Mouse (Mus musculus): ENCODE measurements around the gene Prkn.

The Prkn gene

GRCm38 (mm10) chr17:11402225-11402875, 562.2 kb downstream of the Prkn start:
- DNase-seq (ENCODE audit: low spot score) = no peak

GRCm38 (mm10) chr17:11411414-11411813, 571.2 kb downstream of the Prkn start:
- DNase-seq (ENCODE audit: low spot score) = no peak

GRCm38 (mm10) chr17:11413688-11414087, 573.5 kb downstream of the Prkn start:
- no peak for DNase-seq (ENCODE audit: low spot score)

DNA sequence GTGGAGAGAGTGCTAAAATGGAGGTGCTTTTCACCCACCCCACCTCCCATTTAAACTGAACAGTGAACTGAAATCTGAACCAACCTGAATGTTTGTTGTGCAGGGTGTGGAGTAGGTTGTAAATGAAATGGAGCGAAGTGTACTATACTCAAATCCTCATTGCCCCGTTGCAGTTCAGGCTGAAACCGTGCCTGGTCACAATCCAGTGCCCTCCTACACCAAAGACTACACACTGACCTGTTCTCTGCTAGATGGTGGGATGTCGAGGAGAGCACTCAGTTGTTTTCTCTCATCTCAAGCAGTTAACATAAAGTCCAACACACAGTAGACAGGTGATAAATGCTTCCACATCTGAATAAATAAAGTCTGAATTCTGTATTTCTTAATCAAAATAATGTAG, 574.1 kb downstream of the Prkn start:
- DNase-seq (ENCODE audit: low spot score) = no peak

DNA sequence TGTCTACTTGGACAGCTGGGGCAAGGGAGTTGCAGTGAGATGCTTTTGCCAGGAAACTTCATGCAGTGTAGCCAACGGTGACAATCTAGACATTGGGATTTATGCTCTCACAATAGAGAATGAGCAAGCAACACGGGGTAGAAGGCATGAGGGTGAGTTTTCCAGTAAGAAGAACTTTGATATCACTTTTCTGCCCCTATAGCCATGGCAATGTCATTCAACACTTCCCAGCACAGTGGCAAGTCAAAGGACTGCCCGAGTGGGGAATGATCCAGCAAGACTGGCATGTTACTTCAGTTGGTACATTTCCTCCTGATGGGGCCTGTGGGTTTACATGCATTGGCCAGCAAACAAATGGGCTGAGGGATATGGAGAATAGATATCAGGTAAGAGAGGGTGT, 577.0 kb downstream of the Prkn start:
- no peak for DNase-seq (ENCODE audit: low spot score)

DNA sequence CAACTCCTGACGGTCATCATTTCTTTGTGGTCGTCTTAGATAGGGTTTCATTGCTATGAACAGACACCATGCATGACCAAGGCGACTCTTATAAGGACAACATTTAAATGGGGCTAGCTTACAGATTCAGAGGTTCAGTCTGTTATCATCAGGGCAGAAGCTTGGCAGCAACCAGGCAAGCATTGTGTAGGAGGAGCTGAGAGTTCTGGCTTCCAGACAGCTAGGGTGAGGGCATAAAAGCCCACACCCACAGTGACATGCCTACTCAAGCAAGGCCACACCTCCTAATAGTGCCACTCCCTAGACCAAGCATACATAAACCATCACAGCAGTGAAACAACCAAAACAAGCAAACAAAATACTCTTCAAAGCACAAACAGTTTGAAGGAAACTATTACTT, 579.3 kb downstream of the Prkn start:
- DNase-seq (ENCODE audit: low spot score) = no peak

- no peak for DNase-seq (ENCODE audit: low spot score)
These were observed 580.7 kb downstream of the Prkn start for GRCm38 (mm10) chr17:11420839-11421238.

DNA sequence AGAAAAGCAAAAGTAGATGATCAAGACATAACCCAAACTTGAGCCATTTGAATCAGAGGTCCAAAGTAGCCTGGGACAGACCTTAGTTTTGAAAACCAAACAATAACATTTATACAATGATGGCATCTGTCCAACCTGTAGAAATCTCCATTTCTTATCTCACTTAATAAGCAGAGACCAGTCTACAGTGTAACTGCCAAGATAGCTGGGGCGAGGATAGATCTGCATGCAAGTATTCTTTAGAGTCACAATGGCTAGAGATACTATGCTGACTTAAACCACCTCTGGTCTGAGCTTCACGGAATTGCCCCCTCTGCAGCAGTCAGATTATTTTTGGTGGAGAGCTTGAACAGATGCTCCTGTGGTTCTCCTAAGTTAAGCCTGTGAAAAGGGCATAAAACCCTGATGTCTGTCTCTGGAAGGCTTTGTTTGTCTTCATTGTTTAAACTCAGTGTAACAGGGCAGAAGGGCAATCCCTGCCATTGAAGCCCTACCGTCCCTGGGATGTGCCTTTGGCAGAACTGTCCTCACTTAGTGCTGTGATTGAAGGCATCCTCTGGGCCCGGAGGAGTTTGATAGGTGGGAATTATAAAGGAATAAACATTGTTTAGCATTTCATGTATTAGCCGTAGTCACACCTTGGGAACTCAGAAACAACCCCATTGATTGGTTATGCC, 581.2 kb downstream of the Prkn start:
- DNase-seq (ENCODE audit: low spot score) = no peak

DNA sequence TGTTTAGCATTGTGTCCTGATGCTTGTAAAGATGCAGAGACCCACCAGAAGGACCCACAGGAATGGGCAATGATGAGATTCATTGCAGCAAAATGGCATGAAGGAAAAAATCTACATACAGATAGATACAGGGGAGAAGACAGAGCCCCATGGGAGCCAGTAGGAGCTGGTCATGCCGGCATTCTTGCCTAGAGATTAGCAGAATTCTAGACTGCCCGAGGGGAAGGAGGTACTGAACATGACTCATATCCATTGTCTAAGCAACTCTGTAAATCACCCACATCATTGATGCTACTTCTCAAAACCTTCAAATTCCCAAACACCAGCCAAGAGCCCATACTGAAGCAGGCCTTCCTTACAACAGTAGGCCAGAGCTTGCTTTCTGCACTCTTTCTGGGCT, 591.1 kb downstream of the Prkn start:
- DNase-seq (ENCODE audit: low spot score) = no peak

DNA sequence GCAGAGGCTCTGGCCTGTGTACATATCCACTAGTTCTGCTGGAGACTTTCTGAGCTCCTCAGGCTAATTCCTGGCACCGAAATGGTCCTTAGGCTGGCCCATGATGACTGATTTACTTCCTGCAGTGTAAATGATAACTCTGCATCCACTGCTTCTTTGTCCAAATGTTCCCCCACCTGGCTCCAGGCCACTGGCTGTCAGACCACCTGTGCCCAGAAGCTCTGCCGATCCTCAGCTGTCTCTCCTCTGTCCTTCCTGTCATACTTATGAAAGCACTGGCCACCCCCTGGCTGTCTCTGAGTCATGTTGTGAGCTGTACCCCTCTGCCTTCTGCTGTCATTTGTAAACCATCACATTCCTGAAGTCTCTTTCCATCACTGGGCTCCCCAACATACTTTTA, 592.4 kb downstream of the Prkn start:
- DNase-seq (ENCODE audit: low spot score) = no peak

- DNase-seq (ENCODE audit: low spot score) = no peak
These were observed 622.5 kb downstream of the Prkn start for GRCm38 (mm10) chr17:11462721-11463120.

DNA sequence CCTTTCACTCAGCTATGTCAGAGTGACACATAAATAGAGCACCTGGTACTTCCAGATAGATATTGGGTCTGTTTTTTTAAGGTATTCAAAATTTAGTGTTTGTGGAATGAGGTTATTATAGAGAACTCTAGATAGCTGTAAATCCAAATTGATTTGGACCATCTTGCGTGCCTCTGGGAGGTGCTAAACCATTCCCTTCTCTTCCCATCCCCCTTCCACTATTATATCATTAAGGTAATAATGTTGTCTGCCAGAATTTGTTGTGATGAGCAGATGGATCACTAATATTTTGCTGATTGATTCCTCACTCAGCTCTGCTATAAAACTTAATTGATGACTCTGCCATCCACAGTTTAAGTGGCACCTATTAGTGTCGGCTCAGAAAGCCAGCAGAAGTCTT, 625.9 kb downstream of the Prkn start:
- DNase-seq (ENCODE audit: low spot score) = no peak

GRCm38 (mm10) chr17:11468624-11469023, 628.4 kb downstream of the Prkn start:
- no peak for DNase-seq (ENCODE audit: low spot score)

GRCm38 (mm10) chr17:11483032-11483431, 642.8 kb downstream of the Prkn start:
- DNase-seq (ENCODE audit: low spot score) = no peak

GRCm38 (mm10) chr17:11490051-11490450, 649.9 kb downstream of the Prkn start:
- DNase-seq (ENCODE audit: low spot score) = no peak

- no peak for DNase-seq (ENCODE audit: low spot score)
These were observed 662.4 kb downstream of the Prkn start for GRCm38 (mm10) chr17:11502556-11502955.

GRCm38 (mm10) chr17:11504496-11504895, 664.3 kb downstream of the Prkn start:
- no peak for DNase-seq (ENCODE audit: low spot score)

DNA sequence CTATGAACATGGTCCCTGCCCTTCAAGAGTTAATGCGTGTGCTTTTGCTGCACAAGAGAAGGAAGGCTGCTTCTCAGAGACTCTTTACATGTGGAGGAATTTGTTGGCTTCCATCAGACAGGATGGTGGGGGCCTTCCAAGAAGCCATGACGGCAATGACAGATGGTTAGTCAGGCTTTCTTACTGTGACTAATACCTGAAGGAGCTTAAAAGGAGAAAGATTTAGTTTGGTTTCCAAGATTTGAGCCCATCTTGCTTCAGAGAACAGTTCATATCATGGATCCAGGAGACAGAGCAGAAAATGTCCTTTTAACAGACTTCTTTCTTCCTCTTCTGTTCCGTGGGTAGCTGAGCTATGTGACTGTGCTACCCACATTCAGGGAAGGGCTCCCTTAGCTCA, 666.9 kb downstream of the Prkn start:
- DNase-seq (ENCODE audit: low spot score) = no peak

DNA sequence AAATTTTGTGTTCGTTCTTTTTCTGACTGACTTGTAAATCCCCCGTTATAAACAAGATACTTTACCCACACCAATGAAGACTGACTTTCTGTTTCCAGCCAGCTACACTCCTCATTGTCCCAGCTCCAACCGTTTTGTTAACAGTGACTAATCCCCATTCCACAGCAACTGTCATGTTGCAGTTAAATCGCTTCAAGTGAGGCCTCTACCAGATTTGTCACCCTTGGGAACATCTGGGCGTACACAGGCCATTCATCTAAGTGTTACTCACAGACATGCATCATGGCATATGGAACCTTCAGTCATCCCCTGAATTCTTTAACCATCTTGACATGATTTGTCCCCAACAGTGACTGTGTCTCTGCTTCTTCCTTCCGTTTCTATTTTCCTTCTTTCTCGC, 669.9 kb downstream of the Prkn start:
- no peak for DNase-seq (ENCODE audit: low spot score)

GRCm38 (mm10) chr17:11514032-11514761, 674.0 kb downstream of the Prkn start:
- no peak for DNase-seq (ENCODE audit: low spot score)

GRCm38 (mm10) chr17:11515619-11516018, 675.4 kb downstream of the Prkn start:
- no peak for DNase-seq (ENCODE audit: low spot score)

DNA sequence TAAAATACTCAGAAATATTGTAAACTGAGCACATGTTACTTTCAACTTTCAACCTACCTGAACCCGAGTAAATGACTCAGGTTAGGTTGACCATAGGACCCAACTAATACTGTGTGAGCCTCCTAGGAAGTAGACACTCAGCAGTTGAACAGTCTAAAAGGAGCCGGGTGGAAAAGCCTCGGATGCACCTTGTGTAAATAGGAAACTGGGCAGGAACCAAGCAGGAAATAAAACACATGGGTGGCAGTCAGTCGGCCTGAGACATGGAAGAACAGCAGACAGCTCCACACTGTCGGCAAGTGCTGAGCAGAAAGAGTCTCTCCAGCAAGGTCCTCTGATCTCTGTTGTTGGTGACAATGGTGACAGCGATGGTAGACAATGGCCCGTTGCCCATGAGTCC, 676.0 kb downstream of the Prkn start:
- DNase-seq (ENCODE audit: low spot score) = no peak

DNA sequence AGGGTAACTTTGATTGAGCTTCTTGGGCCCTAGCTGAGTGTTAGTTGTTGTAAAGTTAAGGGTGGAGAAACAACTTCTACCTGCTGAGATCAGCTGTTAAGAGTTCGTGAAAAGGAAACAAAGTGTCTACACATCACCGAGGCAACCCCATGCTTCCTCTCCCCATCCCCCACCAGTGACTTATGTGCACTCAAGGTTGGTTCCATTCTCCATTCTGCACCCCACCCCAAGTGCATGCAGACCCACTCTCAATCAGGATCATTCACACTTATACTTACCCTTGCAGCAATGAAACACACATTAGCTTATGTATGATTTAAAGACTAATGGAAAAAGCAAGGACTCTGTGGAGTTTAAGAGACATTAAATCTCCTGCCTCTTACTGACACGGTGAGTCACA, 691.9 kb downstream of the Prkn start:
- no peak for DNase-seq (ENCODE audit: low spot score)
